Mouse (Mus musculus): ENCODE results near the gene Abca4. TPM values are rescaled to one million over a fixed set of nuclear protein-coding genes. Genes with fewer than 3 reads are reported as not detected.
"Not testable (repeated sequence)": the region's sequence is repeated elsewhere in the genome, so short reads cannot be mapped to it uniquely, and the experiment has no call there.

Abca4 gene
- total RNA-seq, 1 experiment from 2014 or later, result 2.0 TPM

DNA sequence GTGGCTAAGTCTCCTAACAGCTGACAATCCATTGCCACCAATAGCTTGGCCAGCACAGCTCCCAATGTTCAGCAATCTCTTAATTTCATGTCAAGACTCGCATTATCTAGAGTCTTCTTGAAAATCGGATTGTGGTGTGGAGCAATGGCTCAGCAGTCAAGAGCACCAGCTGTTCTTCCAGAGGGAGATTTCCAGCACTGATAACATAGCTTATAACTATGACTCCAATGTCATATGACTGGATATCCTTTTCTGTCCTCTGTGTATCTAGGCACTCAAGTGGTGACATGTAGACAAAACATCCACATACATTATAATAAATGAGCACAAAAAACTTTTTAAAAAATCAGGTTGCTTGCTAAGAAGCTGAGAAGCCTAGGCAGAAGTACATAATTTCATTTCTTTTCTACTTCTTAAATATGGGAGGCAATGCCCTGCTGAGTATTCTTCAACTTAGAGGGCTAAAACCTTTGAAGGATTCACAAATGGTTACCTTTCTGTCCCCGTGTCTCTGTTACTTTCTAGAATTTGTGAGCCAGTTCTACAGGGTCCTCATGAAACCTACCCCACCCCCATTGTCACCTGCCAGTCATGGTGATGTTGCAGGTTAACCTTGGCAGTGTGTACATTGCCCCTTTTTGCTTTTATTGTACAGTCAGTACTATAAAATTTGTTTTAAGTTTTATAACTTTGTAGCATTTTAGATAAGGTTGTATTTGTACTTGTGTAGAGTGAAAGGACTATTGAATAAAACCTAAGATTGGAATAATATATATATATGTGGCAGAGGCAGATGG, 177.2 kb downstream of the Abca4 start:
- ATAC-seq (replicated peaks in 1 of 2; ENCODE audit: insufficient read depth in 1 of 2, low FRiP score in 2 of 2, low TSS enrichment in 1 of 2, low read depth in 1 of 2, poor library complexity in 2 of 2, severe bottlenecking in 2 of 2), result no peak

DNA sequence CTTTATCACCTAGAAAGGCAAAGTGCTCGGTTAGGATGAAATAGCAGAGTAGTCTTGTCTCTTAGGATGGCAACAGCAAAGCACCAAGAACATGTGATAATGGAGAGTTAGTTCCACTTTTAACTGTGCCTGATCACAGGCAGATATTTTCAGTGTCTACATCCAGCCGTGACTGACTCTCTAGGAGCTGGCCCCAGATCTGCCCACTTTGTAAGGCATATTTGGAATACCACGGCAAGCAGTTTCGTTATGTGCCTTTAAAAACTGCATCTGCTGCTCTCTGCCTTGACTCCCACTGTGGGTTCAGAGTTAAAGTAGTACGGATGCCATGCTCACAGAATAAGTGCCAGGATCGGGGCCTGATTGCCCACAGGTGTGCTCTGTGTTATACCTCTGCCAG, 182.7 kb downstream of the Abca4 start:
- ATAC-seq (replicated peaks in 1 of 2; ENCODE audit: insufficient read depth in 1 of 2, low FRiP score in 2 of 2, low TSS enrichment in 1 of 2, low read depth in 1 of 2, poor library complexity in 2 of 2, severe bottlenecking in 2 of 2), result not testable (repeated sequence)

Other genes starting within 250 kb of the Abca4 start
- gene Abcd3, start 229.1 kb upstream of the Abca4 start, total RNA-seq (2017), result 38.8 and 43.3 TPM in 2 replicates
- gene Arhgap29, start 91.9 kb upstream of the Abca4 start, total RNA-seq (2017), result 6.0 and 6.9 TPM in 2 replicates
- 60.3 and 71.8 TPM in 2 replicates for gene Gclm, start 201.1 kb downstream of the Abca4 start, total RNA-seq (2017)
- gene Dnttip2, start 229.9 kb downstream of the Abca4 start, total RNA-seq (2017), result 160 and 191 TPM in 2 replicates
- gene Bcar3, start 249.7 kb downstream of the Abca4 start, total RNA-seq (2017), result 1.1 and 2.8 TPM in 2 replicates

Data from hematopoietic stem cell, adult 5-6 weeks (primary cell).